Mouse (Mus musculus) liver, postnatal 0 days (tissue): ENCODE measurements around the gene Twist2. TPM values are rescaled to one million over a fixed set of nuclear protein-coding genes. Genes with fewer than 3 reads are reported as not detected.

Experiments
- ATAC-seq: fragments of 200-750 bp; cut with Nextera tagmentation; 2 replicates; pipeline ENCODE4 v1.8.0; 2017; ENCODE audit warnings: mild to moderate bottlenecking, moderate library complexity
- DNase-seq: peaks from one replicate; pipeline ENCODE4 v3.0.0-alpha.2; 2016
- H3K27ac ChIP-seq: fragments of 300-500 bp; sonication (generic); 2 replicates; pipeline ENCODE4 v1.5.1; 2014; ENCODE audit warnings: antibody characterized with exemption, moderate library complexity, mild to moderate bottlenecking, low read depth
- H3K27me3 ChIP-seq: fragments of 300-500 bp; sonication (generic); 2 replicates; pipeline ENCODE4 v1.6.1; 2014; ENCODE audit warnings: low read length, control low read depth, mixed read lengths; ENCODE audit not compliant: insufficient read depth
- H3K36me3 ChIP-seq: fragments of 300-500 bp; sonication (generic); replicated peaks from 2 replicates; pipeline ENCODE4 v1.6.1; 2014; ENCODE audit warnings: mild to moderate bottlenecking, control low read depth, low read length, moderate library complexity, mixed read lengths; ENCODE audit not compliant: insufficient read depth
- H3K4me1 ChIP-seq: fragments of 300-500 bp; sonication (generic); 2 replicates; pipeline ENCODE4 v1.6.1; 2014; ENCODE audit warnings: antibody characterized with exemption, mild to moderate bottlenecking, control low read depth; ENCODE audit not compliant: insufficient read depth
- H3K4me2 ChIP-seq: fragments of 300-500 bp; sonication (generic); 2 replicates; pipeline ENCODE4 v1.6.1; 2014; ENCODE audit warnings: low read depth, mild to moderate bottlenecking, low read length, moderate library complexity, mixed read lengths
- H3K4me3 ChIP-seq: fragments of 300-500 bp; sonication (generic); 2 replicates; pipeline ENCODE4 v1.5.1; 2014; ENCODE audit warnings: low read depth, low read length
- H3K9ac ChIP-seq: fragments of 300-500 bp; sonication (generic); replicated peaks from 2 replicates; pipeline ENCODE4 v1.6.1; 2014; ENCODE audit warnings: mild to moderate bottlenecking, moderate library complexity
- H3K9me3 ChIP-seq: fragments of 300-500 bp; sonication (generic); 2 replicates; pipeline ENCODE4 v1.6.1; 2016; ENCODE audit warnings: mild to moderate bottlenecking, control low read depth, low read length, mixed read lengths
- CTCF ChIP-seq: sonication (generic); IDR thresholded peaks from 2 replicates; pipeline ENCODE4 v1.5.1; 2016; ENCODE audit warnings: antibody characterized with exemption, low read depth
- EP300 ChIP-seq: IDR thresholded peaks from 2 replicates; pipeline ENCODE4 v1.6.1; 2016; ENCODE audit warnings: antibody characterized with exemption, low read depth, mild to moderate bottlenecking
- WGBS: fragments of 180-500 bp; shearing (Covaris S2); extraction: QIAGEN DNeasy Blood & Tissue Kit; methylation state at CpG from one replicate; pipeline ENCODE4 v1.1.7; 2014; ENCODE audit not compliant: insufficient replicate concordance; 5-methylcytosine and 5-hydroxymethylcytosine counted together
- polyA plus RNA-seq: library from polyadenylated mRNA; unstranded; fragments of >200 nt; fragmentation: Nextera tagmentation; extraction: Ambion mirVana; gene quantifications from 2 replicates; pipeline ENCODE4 v1.2.1, GENCODE M21; 2015

The Twist2 gene
- polyA plus RNA-seq, 1 experiment from 2014 or later = 0.11 TPM

DNA sequence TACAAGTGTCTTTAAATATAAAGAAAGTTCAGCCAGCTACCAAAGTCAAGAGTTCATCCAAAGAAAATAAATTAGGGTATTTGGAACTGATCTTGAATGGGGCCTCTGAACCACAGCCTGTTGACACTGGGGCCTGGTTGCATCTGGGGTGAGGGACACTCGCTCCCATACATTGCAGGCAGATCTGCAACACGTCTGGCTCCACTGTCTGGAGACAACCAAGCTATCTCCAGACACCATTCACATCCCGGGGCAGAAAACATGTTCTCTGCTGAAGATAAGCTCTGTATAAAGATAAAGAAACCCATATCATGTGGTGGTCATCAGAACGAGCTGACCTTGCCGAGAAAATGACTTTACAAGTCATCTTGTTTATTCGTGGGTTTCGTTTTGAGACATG, 60.2 kb downstream of the Twist2 start:
- WGBS = 40% methylated on average over 7 of the region's 7 CpGs

DNA sequence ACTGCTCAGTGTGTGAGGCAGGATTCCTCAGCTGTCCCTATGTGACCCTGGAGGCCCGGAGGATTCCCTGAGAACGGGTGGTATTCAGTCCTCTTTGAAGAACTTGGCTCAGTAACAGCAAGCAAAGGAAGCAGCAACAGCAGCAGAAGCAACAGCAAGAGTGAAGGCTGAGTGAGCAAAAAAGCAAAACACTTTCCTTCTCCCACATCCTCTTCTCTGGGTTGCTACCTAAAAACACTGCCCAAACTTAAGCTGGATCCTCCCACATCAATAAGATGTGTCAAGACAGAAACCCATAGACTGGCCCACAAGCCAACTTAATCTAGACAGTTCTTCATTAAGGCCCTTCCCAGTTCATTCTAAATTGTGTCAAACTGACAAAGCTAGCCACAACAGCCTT, 64.7 kb downstream of the Twist2 start:
- no peak overlapping the region for H3K27ac ChIP-seq
- H3K9ac ChIP-seq = no peak overlapping the region
- no peak overlapping the region for H3K4me3 ChIP-seq
- H3K4me1 ChIP-seq = no peaks in the 10 kb centered on the region
- DNase-seq = no peak
- 58% methylated on average over 2 of the region's 2 CpGs for WGBS
- no peaks in the 10 kb centered on the region for H3K36me3 ChIP-seq
- H3K4me2 ChIP-seq = no peak overlapping the region
- no peaks in the 10 kb centered on the region for H3K9me3 ChIP-seq
- H3K27me3 ChIP-seq = no peaks in the 10 kb centered on the region
- no peak for TF ChIP-seq CTCF
- no peak for TF ChIP-seq EP300
- ATAC-seq = no peak

More for the DNA sequence above, 60.2 kb downstream of the Twist2 start:
- Histone ChIP-seq H3K9ac (no peak overlapping the region), H3K9me3 (no peaks in the 10 kb centered on the region), H3K4me1 (peaks cover 3% of the 10 kb centered on the region; the same call in 1 of the 2 replicates), H3K4me2 (no peak overlapping the region), H3K4me3 (no peak overlapping the region), H3K27ac (no peak overlapping the region), H3K27me3 (no peaks in the 10 kb centered on the region), H3K36me3 (no peaks in the 10 kb centered on the region)
- DNase-seq = no peak
- TF ChIP-seq EP300 = no peak
- TF ChIP-seq CTCF = no peak
- no peak for ATAC-seq

DNA sequence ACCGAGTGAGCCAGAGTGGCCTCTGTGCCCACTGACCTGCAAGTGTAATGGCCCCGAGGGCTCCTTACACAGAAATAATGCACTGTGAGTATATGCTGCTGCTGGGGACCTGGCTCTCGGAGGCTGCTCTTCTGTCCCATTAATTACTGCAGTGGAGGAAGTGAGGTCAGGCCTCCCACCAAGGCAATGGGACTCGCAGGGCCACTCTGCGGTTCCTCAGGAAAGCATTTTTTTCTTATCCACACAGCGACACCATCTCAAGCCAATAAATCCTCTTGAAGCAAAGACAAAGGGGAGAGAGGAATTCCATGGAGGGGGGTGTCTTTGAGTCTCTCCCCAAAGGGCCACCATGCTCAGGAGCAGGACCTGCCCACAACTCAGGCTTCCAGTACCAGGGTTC, 69.8 kb downstream of the Twist2 start:
- Histone ChIP-seq H3K9me3 (no peaks in the 10 kb centered on the region), H3K9ac (no peak overlapping the region), H3K27ac (no peak overlapping the region), H3K36me3 (no peaks in the 10 kb centered on the region), H3K4me1 (peaks cover 6% of the 10 kb centered on the region; the same call in 1 of the 2 replicates), H3K4me3 (no peak overlapping the region), H3K27me3 (no peaks in the 10 kb centered on the region), H3K4me2 (no peak overlapping the region)
- DNase-seq = no peak
- no peak for ATAC-seq
- TF ChIP-seq CTCF = no peak
- 43% methylated on average over 6 of the region's 6 CpGs for WGBS

DNA sequence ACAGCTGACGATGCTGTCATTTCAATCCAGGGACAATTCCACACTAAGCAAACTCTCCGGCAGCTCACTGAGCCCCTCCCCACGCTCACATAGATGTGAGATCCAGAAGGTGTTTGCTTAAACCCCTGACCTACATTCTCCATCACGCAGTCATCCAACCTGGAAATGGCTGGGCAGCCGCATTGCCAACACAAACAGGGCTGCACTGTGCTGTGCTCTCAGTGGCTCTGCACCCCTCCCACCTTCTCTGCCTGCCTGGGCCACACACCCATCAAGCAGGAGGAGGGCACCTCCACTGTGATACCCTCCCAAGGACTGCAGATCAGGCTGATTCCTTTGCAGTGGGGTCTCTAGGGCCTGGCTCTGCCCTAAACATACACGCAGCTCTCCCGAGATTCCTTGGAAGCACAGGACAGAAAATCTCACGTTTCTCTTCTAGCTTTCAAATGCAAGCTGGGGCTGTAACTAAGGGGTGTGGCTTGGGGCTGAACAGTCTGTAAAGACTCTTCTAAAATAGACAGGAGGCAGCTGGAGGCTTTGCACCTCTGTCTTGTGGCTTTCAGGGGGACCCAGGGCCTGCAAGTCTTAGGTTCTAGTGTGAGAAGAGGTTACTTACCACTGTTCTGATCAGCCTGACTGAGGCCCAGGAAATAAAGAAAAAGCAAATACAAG, 71.3 kb downstream of the Twist2 start:
- no peak overlapping the region for H3K4me3 ChIP-seq
- peak overlapping the region; percentile 57; the same call in 1 of the 2 replicates for H3K27ac ChIP-seq
- H3K27me3 ChIP-seq = no peaks in the 10 kb centered on the region
- no peak overlapping the region for H3K4me2 ChIP-seq
- no peaks in the 10 kb centered on the region for H3K9me3 ChIP-seq
- H3K9ac ChIP-seq = no peak overlapping the region
- ATAC-seq = peak; percentile 96
- H3K36me3 ChIP-seq = no peaks in the 10 kb centered on the region
- TF ChIP-seq EP300 (no peak), CTCF (no peak)
- DNase-seq = peak; percentile 58
- peaks cover 6% of the 10 kb centered on the region; the same call in 1 of the 2 replicates for H3K4me1 ChIP-seq
- 43% methylated on average over 8 of the region's 8 CpGs for WGBS

DNA sequence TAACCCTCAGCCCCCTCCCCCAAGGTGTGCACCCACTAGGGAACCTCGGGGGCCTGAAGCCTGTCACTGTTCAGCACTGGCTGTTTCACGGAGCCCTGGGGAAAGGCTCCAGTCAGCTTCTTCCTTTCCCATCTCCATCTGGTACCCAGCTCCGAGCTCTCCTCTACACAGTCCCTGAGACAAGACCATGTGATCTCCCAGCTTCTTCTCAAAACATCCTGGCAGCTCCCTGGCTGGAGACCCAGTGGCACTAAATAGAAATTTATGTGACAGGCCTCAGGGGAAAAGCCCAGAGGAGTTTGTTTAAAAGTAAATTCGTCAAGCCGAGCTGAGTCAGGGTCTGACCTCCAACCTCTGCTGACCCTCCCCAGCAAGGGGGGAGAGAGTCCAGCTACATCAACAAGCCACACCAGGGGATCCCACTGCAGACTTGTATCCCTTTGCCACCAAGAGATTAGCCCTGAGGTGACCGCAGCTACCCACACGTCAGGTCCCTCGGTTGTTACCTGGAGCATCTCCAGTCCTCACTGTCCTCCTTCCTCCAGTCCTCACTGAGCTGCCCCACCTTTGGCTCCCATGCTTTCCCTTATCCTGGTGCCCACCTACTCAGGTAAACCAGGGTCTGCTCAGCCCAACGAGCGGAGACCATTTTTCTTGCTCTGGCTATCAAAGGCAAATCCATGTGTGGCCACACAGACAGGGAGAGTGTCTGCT, 72.5 kb downstream of the Twist2 start:
- Histone ChIP-seq H3K4me2 (no peak overlapping the region), H3K9ac (no peak overlapping the region), H3K27ac (no peak overlapping the region), H3K4me3 (no peak overlapping the region), H3K36me3 (no peaks in the 10 kb centered on the region), H3K27me3 (no peaks in the 10 kb centered on the region), H3K4me1 (peaks cover 6% of the 10 kb centered on the region; the same call in 1 of the 2 replicates), H3K9me3 (no peaks in the 10 kb centered on the region)
- no peak for DNase-seq
- no peak for ATAC-seq
- TF ChIP-seq EP300 (no peak), CTCF (no peak)
- WGBS = 71% methylated on average over 10 of the region's 10 CpGs

DNA sequence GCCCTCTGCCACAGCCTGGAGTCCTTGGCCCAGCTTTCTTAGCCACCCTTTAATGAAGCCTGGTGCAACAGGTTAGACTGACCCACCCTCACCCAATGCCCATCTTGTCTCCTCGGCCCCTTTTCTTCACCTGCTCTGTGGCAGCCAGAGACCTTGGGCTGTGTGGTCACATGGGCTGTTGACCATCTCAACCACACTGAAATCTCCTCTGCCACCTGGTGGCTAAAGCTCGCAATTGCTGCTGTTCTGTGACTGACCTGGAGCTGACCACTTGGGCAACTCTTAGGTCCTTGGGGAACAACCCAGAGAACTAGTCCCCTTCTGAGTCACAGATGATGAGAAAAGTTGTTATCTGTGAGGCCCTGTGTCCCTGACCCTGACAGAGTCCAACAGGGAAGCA, 73.4 kb downstream of the Twist2 start:
- 16% methylated on average over 2 of the region's 2 CpGs for WGBS
- Histone ChIP-seq H3K9me3 (no peaks in the 10 kb centered on the region), H3K27me3 (no peaks in the 10 kb centered on the region), H3K4me2 (no peak overlapping the region), H3K9ac (no peak overlapping the region), H3K27ac (no peak overlapping the region), H3K36me3 (no peaks in the 10 kb centered on the region), H3K4me3 (no peak overlapping the region), H3K4me1 (peaks cover 6% of the 10 kb centered on the region; the same call in 1 of the 2 replicates)
- ATAC-seq = peak; percentile 34; the same call in 1 of the 2 replicates
- TF ChIP-seq CTCF (peak; percentile 89), EP300 (no peak)
- peak; percentile 81 for DNase-seq
